Mouse (Mus musculus) liver, embryonic 14.5 days (tissue): ENCODE data around the gene Mroh8.

ENCODE experiments used
- CTCF ChIP-seq: IDR thresholded peaks from 2 replicates; pipeline ENCODE4 v1.5.1; 2016; ENCODE audit warnings: antibody characterized with exemption, low read depth, control low read depth
- EP300 ChIP-seq: IDR thresholded peaks from 2 replicates; pipeline ENCODE4 v1.6.1; 2016; ENCODE audit warnings: antibody characterized with exemption, low read depth

GRCm38 (mm10) chr2:157245603-157246002 lies 33.7 kb downstream of the Mroh8 start:
- TF ChIP-seq EP300: no peak
- TF ChIP-seq CTCF: no peak
